Mouse (Mus musculus) embryonic facial prominence, embryonic 10.5 days (tissue): ENCODE data around the gene Nmd3. TPM values are rescaled to one million over a fixed set of nuclear protein-coding genes. Genes with fewer than 3 reads are reported as not detected.
A peak's percentile ranks its signal among the peaks of the same experiment; 100 is the strongest.

Experiments used
- DNase-seq: peaks from one replicate; pipeline ENCODE4 v3.0.0-alpha.2; 2017; ENCODE audit warnings: low spot score
- H3K27ac ChIP-seq: fragments of 300-500 bp; sonication (generic); replicated peaks from 2 replicates; pipeline ENCODE4 v1.5.1; 2016; ENCODE audit warnings: mild to moderate bottlenecking
- H3K27me3 ChIP-seq: fragments of 300-500 bp; sonication (generic); replicated peaks from 2 replicates; pipeline ENCODE4 v1.6.1; 2016; ENCODE audit warnings: low read depth, mild to moderate bottlenecking; ENCODE audit not compliant: poor library complexity, severe bottlenecking
- H3K36me3 ChIP-seq: fragments of 300-500 bp; sonication (generic); replicated peaks from 2 replicates; pipeline ENCODE4 v1.6.1; 2016; ENCODE audit warnings: mild to moderate bottlenecking, moderate library complexity
- H3K4me1 ChIP-seq: fragments of 300-500 bp; sonication (generic); 2 replicates; pipeline ENCODE4 v1.6.1; 2016
- H3K4me3 ChIP-seq: fragments of 300-500 bp; sonication (generic); 2 replicates; pipeline ENCODE4 v1.5.1; 2016; ENCODE audit warnings: mild to moderate bottlenecking, moderate library complexity
- H3K9me3 ChIP-seq: fragments of 300-500 bp; sonication (generic); 2 replicates; pipeline ENCODE4 v1.6.1; 2016; ENCODE audit warnings: mild to moderate bottlenecking
- WGBS: fragments of 180-500 bp; shearing (Covaris S2); methylation state at CpG from one replicate; pipeline ENCODE4 v1.1.7; 2016; 5-methylcytosine and 5-hydroxymethylcytosine counted together
- polyA plus RNA-seq: library from polyadenylated mRNA; unstranded; fragments of >200 nt; fragmentation: Nextera tagmentation; extraction: Ambion mirVana; gene quantifications from 2 replicates; pipeline ENCODE4 v1.2.1, GENCODE M21; 2016

Nmd3 gene
- 163 TPM in 2 replicates for polyA plus RNA-seq

GRCm38 (mm10) chr3:69721814-69722186 lies at the start of gene Nmd3:
Nmd3 (plus strand) TSS chr3:69721985.
- WGBS: under 1% methylated on average over 33 of the region's 33 CpGs
- Histone ChIP-seq H3K27me3 (no peaks in the 10 kb centered on the region), H3K36me3 (peaks cover 26% of the 10 kb centered on the region), H3K4me3 (peak within 1 kb of the TSS; percentile 81), H3K4me1 (peaks cover 18% of the 10 kb centered on the region), H3K9me3 (no peaks in the 10 kb centered on the region), H3K27ac (peak within 1 kb of the TSS; percentile 95)
- peak; percentile 96 for DNase-seq

- Histone ChIP-seq H3K4me3 (no peak overlapping the region), H3K4me1 (no peaks in the 10 kb centered on the region), H3K27me3 (no peaks in the 10 kb centered on the region), H3K36me3 (no peaks in the 10 kb centered on the region), H3K9me3 (no peaks in the 10 kb centered on the region), H3K27ac (no peak overlapping the region)
- 95% methylated on average over 10 of the region's 10 CpGs for WGBS
- DNase-seq: no peak
Observed at GRCm38 (mm10) chr3:69673351-69673750, 48.4 kb upstream of the Nmd3 start.

DNA sequence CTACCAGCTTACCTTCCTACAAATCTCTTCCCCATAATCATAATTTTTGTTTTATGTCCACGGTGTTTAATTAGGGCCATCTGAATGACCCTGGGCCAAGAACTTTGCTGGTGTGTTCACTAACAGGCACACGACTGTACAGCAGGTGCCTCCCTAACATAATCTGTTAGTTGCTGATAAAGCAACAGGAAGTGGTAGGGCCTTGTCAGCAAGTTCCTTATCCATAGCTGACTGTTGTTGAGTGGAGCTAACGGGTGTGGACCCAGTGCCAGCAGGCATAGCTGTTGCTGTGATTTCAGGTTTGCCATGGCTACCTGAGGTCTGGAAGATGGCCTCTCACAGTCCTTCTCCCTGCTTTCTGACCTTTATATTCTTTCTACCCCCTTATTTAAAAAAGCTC lies 47.6 kb upstream of the Nmd3 start:
- Histone ChIP-seq H3K27ac (no peak overlapping the region), H3K9me3 (no peaks in the 10 kb centered on the region), H3K36me3 (no peaks in the 10 kb centered on the region), H3K4me3 (no peak overlapping the region), H3K4me1 (no peaks in the 10 kb centered on the region), H3K27me3 (no peaks in the 10 kb centered on the region)
- 87% methylated on average over 3 of the region's 3 CpGs for WGBS
- DNase-seq: no peak

DNA sequence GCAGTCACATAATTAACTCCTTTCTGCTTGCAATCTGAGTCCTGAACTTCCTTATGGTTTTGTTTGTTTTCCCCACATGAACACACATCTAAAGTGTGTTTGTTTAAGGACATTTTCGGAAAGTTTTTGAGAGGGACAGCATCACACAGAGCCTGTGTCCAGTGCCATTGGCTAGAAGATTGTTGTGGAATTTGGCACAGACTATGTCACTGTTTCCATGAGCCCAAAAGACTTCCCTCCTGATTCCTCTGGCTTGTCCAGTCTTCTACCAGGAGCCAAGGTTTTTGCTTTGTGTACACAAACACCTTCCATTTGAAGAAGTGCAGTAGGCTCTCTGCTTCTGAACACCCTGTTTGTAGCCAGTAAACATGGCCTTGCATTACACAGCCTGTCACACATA lies 32.0 kb upstream of the Nmd3 start:
- Histone ChIP-seq H3K27me3 (no peaks in the 10 kb centered on the region), H3K4me3 (no peak overlapping the region), H3K4me1 (no peaks in the 10 kb centered on the region), H3K27ac (no peak overlapping the region), H3K36me3 (no peaks in the 10 kb centered on the region), H3K9me3 (no peaks in the 10 kb centered on the region)
- 75% methylated on average over 1 of the region's 1 CpGs for WGBS
- no peak for DNase-seq

DNA sequence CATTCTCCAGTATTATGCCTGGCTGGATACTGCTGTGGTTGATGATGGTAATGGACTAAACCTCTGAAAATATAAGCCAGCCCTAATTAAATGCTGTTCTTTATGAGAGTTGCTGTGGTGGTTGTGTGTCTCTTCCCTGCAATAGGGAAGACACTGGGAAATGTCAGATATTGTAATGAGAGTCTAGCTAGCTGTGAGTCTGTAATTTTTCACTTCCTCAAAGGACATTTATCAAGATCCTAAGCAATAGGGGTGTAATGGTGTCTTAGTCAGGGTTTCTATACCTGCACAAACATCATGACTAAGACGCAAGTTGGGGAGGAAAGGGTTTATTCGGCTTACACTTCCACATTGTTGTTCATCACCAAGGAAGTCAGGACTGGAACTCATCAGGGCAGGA lies 30.8 kb upstream of the Nmd3 start:
- H3K36me3 ChIP-seq: no peaks in the 10 kb centered on the region
- 93% methylated on average over 2 of the region's 2 CpGs for WGBS

GRCm38 (mm10) chr3:69699851-69700500 lies 21.8 kb upstream of the Nmd3 start:
- DNase-seq: no peak
- no peaks in the 10 kb centered on the region for H3K27me3 ChIP-seq
- H3K4me1 ChIP-seq: 0 out of 2 replicates have a peak, but pooled peaks cover 2% of the 10 kb centered on the region
- no peaks in the 10 kb centered on the region for H3K9me3 ChIP-seq
- no peak overlapping the region for H3K27ac ChIP-seq
- no peak overlapping the region for H3K4me3 ChIP-seq
- no peaks in the 10 kb centered on the region for H3K36me3 ChIP-seq
- WGBS: 63% methylated on average over 6 of the region's 6 CpGs

More for the DNA sequence above, 30.8 kb upstream of the Nmd3 start:
- no peaks in the 10 kb centered on the region for H3K9me3 ChIP-seq
- H3K4me3 ChIP-seq: no peak overlapping the region
- no peak overlapping the region for H3K27ac ChIP-seq
- DNase-seq: no peak
- 0 out of 2 replicates have a peak, but pooled peaks cover 2% of the 10 kb centered on the region for H3K4me1 ChIP-seq
- H3K27me3 ChIP-seq: no peaks in the 10 kb centered on the region

GRCm38 (mm10) chr3:69701905-69702304 lies 19.9 kb upstream of the Nmd3 start:
- no peak for DNase-seq
- 44% methylated on average over 1 of the region's 1 CpGs for WGBS
- Histone ChIP-seq H3K4me3 (no peak overlapping the region), H3K36me3 (no peaks in the 10 kb centered on the region), H3K27me3 (no peaks in the 10 kb centered on the region), H3K4me1 (no peaks in the 10 kb centered on the region), H3K9me3 (no peaks in the 10 kb centered on the region), H3K27ac (no peak overlapping the region)

DNA sequence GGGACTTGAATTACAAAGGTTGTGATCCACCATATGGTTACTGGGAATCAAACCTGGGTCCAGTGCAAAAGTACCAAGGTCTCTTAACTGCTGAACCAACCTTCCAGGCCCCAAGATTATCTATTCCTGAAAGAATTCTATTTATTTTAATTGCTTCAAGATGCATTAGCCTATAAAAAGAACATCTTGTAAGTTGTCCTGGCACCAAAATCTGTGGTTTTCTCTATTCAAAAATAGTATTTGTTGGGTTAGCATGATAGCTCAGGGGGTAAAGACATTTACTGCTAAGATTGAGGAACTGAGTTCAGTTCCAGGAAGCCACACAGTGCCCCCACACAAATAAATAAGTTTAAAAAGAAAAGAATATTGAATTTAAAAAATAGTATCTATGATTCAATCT lies 19.4 kb upstream of the Nmd3 start:
- Histone ChIP-seq H3K4me1 (no peaks in the 10 kb centered on the region), H3K27ac (no peak overlapping the region), H3K4me3 (no peak overlapping the region), H3K36me3 (no peaks in the 10 kb centered on the region), H3K27me3 (no peaks in the 10 kb centered on the region), H3K9me3 (no peaks in the 10 kb centered on the region)
- no peak for DNase-seq

DNA sequence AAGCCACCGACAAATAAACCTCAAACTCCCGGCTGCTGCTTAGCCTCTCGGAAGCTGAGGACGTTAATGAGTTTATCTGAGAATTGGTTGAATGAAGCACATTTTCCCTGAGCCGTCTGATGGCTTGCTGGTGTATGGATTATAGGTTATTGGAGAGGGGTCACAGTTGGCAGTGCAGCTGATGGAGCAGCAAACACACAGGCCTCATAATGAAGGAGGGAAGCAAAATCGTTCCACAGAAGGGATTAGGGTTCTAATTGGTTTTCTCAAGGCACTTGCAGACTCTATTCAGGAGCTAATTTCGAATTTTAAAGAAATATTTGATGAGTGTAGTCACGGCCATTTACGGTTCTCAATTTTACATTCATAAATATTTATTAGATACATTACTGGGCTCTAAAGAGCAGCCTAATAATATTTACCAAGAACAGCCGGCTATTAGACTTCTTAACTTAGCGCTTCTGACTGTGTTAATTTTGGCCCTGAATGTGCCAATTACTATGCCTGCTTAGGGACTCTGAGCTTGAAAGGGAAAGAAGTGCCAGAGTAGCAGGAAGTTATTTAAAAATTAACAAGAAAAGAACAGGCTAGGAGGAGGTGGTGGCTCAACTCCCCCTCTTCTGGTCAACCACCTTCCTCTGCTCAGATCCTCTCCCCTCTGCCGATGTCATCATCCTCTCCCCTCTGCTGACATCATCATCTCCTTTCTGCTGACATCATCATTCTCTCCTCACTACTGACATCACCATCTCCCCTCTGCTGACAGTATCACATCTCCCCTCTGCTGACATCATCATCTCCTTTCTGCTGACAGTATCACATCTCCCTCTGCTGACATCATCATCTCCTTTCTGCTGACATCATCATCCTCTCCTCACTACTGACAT lies 12.5 kb upstream of the Nmd3 start:
- H3K4me1 ChIP-seq: no peaks in the 10 kb centered on the region
- no peak overlapping the region for H3K4me3 ChIP-seq
- H3K27ac ChIP-seq: no peak overlapping the region
- H3K36me3 ChIP-seq: no peaks in the 10 kb centered on the region
- no peak for DNase-seq
- no peaks in the 10 kb centered on the region for H3K9me3 ChIP-seq
- H3K27me3 ChIP-seq: no peaks in the 10 kb centered on the region
- 68% methylated on average over 12 of the region's 12 CpGs for WGBS

GRCm38 (mm10) chr3:69711907-69712600 lies 9.7 kb upstream of the Nmd3 start:
- no peak for DNase-seq
- 53% methylated on average over 8 of the region's 8 CpGs for WGBS
- Histone ChIP-seq H3K36me3 (no peaks in the 10 kb centered on the region), H3K27me3 (no peaks in the 10 kb centered on the region), H3K4me1 (no peaks in the 10 kb centered on the region), H3K9me3 (no peaks in the 10 kb centered on the region), H3K27ac (no peak overlapping the region), H3K4me3 (no peak overlapping the region)

DNA sequence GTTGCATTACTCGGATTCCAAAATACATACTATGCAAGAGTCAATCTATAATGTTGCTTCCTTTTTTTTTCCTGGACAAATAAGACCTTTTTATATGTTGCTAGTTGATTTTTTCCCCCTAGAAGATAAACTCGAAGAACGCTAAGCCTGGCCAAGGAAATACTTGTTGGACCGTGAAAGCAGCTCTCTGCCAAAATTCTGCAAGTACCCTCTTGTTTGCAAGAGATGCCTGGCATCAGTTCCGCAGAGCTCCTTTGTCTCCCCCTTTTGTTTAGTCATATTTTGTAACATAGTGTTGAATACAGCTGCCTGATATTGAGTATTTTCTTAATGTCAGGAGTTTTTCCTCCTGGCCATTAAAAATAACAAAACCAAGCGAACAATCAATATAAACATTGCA lies 4.3 kb upstream of the Nmd3 start:
- Histone ChIP-seq H3K4me3 (no peak overlapping the region), H3K4me1 (0 out of 2 replicates have a peak, but pooled peaks cover 4% of the 10 kb centered on the region), H3K9me3 (no peaks in the 10 kb centered on the region), H3K36me3 (no peaks in the 10 kb centered on the region), H3K27me3 (no peaks in the 10 kb centered on the region), H3K27ac (no peak overlapping the region)
- no peak for DNase-seq
- WGBS: 89% methylated on average over 6 of the region's 6 CpGs

- under 1% methylated on average over 58 of the region's 58 CpGs for WGBS
- Histone ChIP-seq H3K36me3 (peaks cover 31% of the 10 kb centered on the region), H3K4me3 (peak overlapping the region; percentile 81), H3K4me1 (peaks cover 18% of the 10 kb centered on the region), H3K27me3 (no peaks in the 10 kb centered on the region), H3K9me3 (no peaks in the 10 kb centered on the region), H3K27ac (peak overlapping the region; percentile 95)
- peak; percentile 62 for DNase-seq
Observed at GRCm38 (mm10) chr3:69722187-69722867, 542 bp downstream of the Nmd3 start.
